In the genomic region with DNA sequence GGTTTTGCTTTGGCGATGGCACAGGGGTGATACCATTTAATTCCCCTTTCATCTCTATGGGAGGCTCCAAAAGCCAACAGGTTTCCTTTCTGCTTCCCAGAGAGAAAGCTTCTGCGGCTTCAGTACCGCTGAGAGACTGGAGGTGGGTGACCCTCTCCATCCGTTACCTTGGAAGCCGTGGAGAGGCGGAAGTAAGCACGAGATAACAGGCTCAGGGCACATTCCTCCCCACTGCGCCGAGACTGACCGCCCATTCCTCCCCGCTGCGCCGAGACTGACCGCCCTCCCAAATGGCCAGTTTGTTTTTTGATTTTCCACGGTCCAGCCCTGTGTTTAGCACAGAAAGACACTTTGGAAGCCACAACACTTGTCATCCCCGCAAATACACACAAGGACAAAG, we compare ENCODE assay signal across 8 mouse cellular contexts. TPM values are rescaled to one million over a fixed set of nuclear protein-coding genes. Genes with fewer than 3 reads are reported as not detected.
DNase-seq lines count a peak whose midpoint lies in the region; ATAC-seq and TF ChIP-seq lines count a peak whose summit lies in the region.

No protein-coding gene starts in this region.

- intact Hi-C loops in heart, adult 2 months (cut with DNase I) = loop anchor here (5.0 kb wide), 1 partner anchor 88 kb away; no protein-coding TSS in a partner anchor
- intact Hi-C loops in heart, postnatal 25 days (cut with DNase I) = no loop called here

- ATAC-seq in heart, embryonic 12.5 days (ENCODE audit: insufficient number of reproducible peaks, low FRiP score) = peak; percentile 59; the same call in 1 of the 2 replicates
- no peak for ATAC-seq in liver, embryonic 12.5 days
- ATAC-seq in neural tube, embryonic 11.5 days (ENCODE audit: insufficient read depth, low FRiP score, low TSS enrichment) = 0 out of 2 replicates have a peak, but pooled peaks have one; percentile 20

- H3K4me1 ChIP-seq in heart, adult 2 months (ENCODE audit: control insufficient read depth, insufficient read depth, low read length) = no peaks in the 10 kb centered on the region
- H3K4me1 ChIP-seq in heart, embryonic 12.5 days (replicated peaks) = peaks cover 20% of the 10 kb centered on the region
- H3K4me1 ChIP-seq in liver, embryonic 12.5 days = peaks cover 9% of the 10 kb centered on the region
- peaks cover 8% of the 10 kb centered on the region for H3K4me1 ChIP-seq in neural tube, embryonic 11.5 days (ENCODE audit: control insufficient read depth, insufficient read depth, low read length)

- H3K9ac ChIP-seq in heart, adult 2 months (ENCODE audit: low read depth, low read length) = no peak overlapping the region
- H3K9ac ChIP-seq in heart, embryonic 12.5 days = peak overlapping the region; percentile 24; the same call in 1 of the 2 replicates
- no peak overlapping the region for H3K9ac ChIP-seq in liver, embryonic 12.5 days
- H3K9ac ChIP-seq in neural tube, embryonic 11.5 days (ENCODE audit: low read length) = no peak overlapping the region

- H3K27me3 ChIP-seq in heart, adult 2 months (ENCODE audit: control insufficient read depth, insufficient read depth, low read length) = no peaks in the 10 kb centered on the region
- H3K27me3 ChIP-seq in heart, embryonic 12.5 days (replicated peaks) = peaks cover 4% of the 10 kb centered on the region
- H3K27me3 ChIP-seq in liver, embryonic 12.5 days (replicated peaks) = peaks cover 36% of the 10 kb centered on the region
- H3K27me3 ChIP-seq in neural tube, embryonic 11.5 days (ENCODE audit: control insufficient read depth, insufficient read depth, low read length) = peaks cover 70% of the 10 kb centered on the region

- TF ChIP-seq CTCF in heart, adult 2 months (IDR thresholded peaks at IDR 0.05) = no peak

- TF ChIP-seq EP300 in heart, adult 2 months (IDR thresholded peaks at IDR 0.05; ENCODE audit: insufficient read depth, low read depth, low read length) = no peak

- H3K4me3 ChIP-seq in heart, adult 2 months = no peak overlapping the region
- peak overlapping the region; percentile 39 for H3K4me3 ChIP-seq in heart, embryonic 12.5 days
- H3K4me3 ChIP-seq in liver, embryonic 12.5 days = peak overlapping the region; percentile 27
- H3K4me3 ChIP-seq in neural tube, embryonic 11.5 days (ENCODE audit: low read depth, low read length) = no peak overlapping the region

- WGBS in heart, adult 2 months = 3% methylated on average over 16 of the region's 16 CpGs
- WGBS in heart, embryonic 12.5 days = under 1% methylated on average over 16 of the region's 16 CpGs
- WGBS in liver, embryonic 12.5 days (ENCODE audit: insufficient replicate concordance) = 1% methylated on average over 16 of the region's 16 CpGs
- 0% methylated on average over 16 of the region's 16 CpGs for WGBS in neural tube, embryonic 11.5 days

- TF ChIP-seq POLR2A in heart, adult 2 months (IDR thresholded peaks at IDR 0.05; ENCODE audit: insufficient read depth, low read depth, low read length) = no peak

- no peaks in the 10 kb centered on the region for H3K9me3 ChIP-seq in heart, embryonic 12.5 days (replicated peaks)
- no peaks in the 10 kb centered on the region for H3K9me3 ChIP-seq in liver, embryonic 12.5 days (replicated peaks)
- no peaks in the 10 kb centered on the region for H3K9me3 ChIP-seq in neural tube, embryonic 11.5 days (ENCODE audit: control insufficient read depth, low read length)

- H3K79me2 ChIP-seq in heart, adult 2 months (replicated peaks; ENCODE audit: control insufficient read depth, insufficient read depth, low read length) = no peaks in the 10 kb centered on the region

- DNase-seq in heart, adult 2 months = peak; percentile 9 to 21
- no peak for DNase-seq in heart, postnatal 25 days (ENCODE audit: low spot score)
- DNase-seq in neural tube, embryonic 11.5 days (ENCODE audit: low spot score) = peak; percentile 54
- no peak for DNase-seq in layer of hippocampus, adult 18-20 months (ENCODE audit: low spot score in 2 of 2)
- no peak for DNase-seq in right cerebral cortex, adult 2 months (ENCODE audit: low spot score in 2 of 2)
- DNase-seq in kidney, adult 11 months = no peak

- no peak overlapping the region for H3K27ac ChIP-seq in heart, adult 2 months
- H3K27ac ChIP-seq in heart, embryonic 12.5 days (ENCODE audit: poor library complexity, severe bottlenecking) = no peak overlapping the region
- no peak overlapping the region for H3K27ac ChIP-seq in liver, embryonic 12.5 days
- H3K27ac ChIP-seq in neural tube, embryonic 11.5 days (ENCODE audit: low read depth, low read length) = no peak overlapping the region

- H3K36me3 ChIP-seq in heart, adult 2 months (ENCODE audit: control insufficient read depth, insufficient read depth, low read length) = no peaks in the 10 kb centered on the region
- H3K36me3 ChIP-seq in heart, embryonic 12.5 days = no peaks in the 10 kb centered on the region
- H3K36me3 ChIP-seq in liver, embryonic 12.5 days = no peaks in the 10 kb centered on the region
- H3K36me3 ChIP-seq in neural tube, embryonic 11.5 days (ENCODE audit: control insufficient read depth, insufficient read depth, low read length) = no peaks in the 10 kb centered on the region

- H3K4me2 ChIP-seq in heart, embryonic 12.5 days = peak overlapping the region; percentile 77
- H3K4me2 ChIP-seq in liver, embryonic 12.5 days = peak overlapping the region; percentile 60
- H3K4me2 ChIP-seq in neural tube, embryonic 11.5 days (ENCODE audit: low read depth) = peak overlapping the region; percentile 15

RNA-seq across cellular contexts. Expression of a gene that starts 55.4 kb away (rescaled TPM):
- not detected for total RNA-seq in heart, adult 2 months (2021)
- polyA plus RNA-seq in heart, adult 2 months (2012; rRNA removed) = not detected in 2 replicates
- total RNA-seq in heart, postnatal 25 days (2021) = not detected
- polyA plus RNA-seq in heart, embryonic 12.5 days (2016; fragmentation: Nextera tagmentation; extraction: Ambion mirVana) = not detected in 2 replicates
- polyA plus RNA-seq in liver, embryonic 12.5 days (2016; fragmentation: Nextera tagmentation; extraction: Ambion mirVana) = not detected in 2 replicates
- 1.2 and 2.0 TPM in 2 replicates for polyA plus RNA-seq in neural tube, embryonic 11.5 days (2014; fragmentation: Nextera tagmentation; extraction: Ambion mirVana)
- 10 to 100 TPM; 23.1 to 25.2 TPM for total RNA-seq in layer of hippocampus, adult 18-20 months (2021)

Comparison
In these comparisons a context has a peak if more than half of its experiments do, and no peak if none do; other contexts are left out.
1. DNase-seq: peak in heart, adult 2 months (2 of 2) and neural tube, embryonic 11.5 days (single experiment); none in heart, postnatal 25 days (single experiment), layer of hippocampus, adult 18-20 months (0 of 2), right cerebral cortex, adult 2 months (0 of 2) and kidney, adult 11 months (single experiment).
2. H3K4me3 ChIP-seq: peak in heart, embryonic 12.5 days (single experiment) and liver, embryonic 12.5 days (single experiment); none in heart, adult 2 months (single experiment) and neural tube, embryonic 11.5 days (single experiment).
3. H3K4me2 ChIP-seq: peak in every context shown above with its lines; median percentile 77 in heart, embryonic 12.5 days; 60 in liver, embryonic 12.5 days; 15 in neural tube, embryonic 11.5 days.